Mouse (Mus musculus): ENCODE results near the gene Mcm3ap. TPM values are rescaled to one million over a fixed set of nuclear protein-coding genes. Genes with fewer than 3 reads are reported as not detected.
A peak's percentile ranks its signal among the peaks of the same experiment; 100 is the strongest.

Mcm3ap gene
- polyA plus RNA-seq, 1 experiment from 2014 or later, result 67.5 TPM

GRCm38 (mm10) chr10:76461255-76461654, 7.5 kb upstream of the Mcm3ap start:
- Histone ChIP-seq H3K9me3 (no peaks in the 10 kb centered on the region), H3K4me1 (no peaks in the 10 kb centered on the region), H3K4me3 (no peak overlapping the region), H3K9ac (replicated peaks) (no peak overlapping the region), H3K4me2 (replicated peaks) (no peak overlapping the region), H3K27ac (replicated peaks) (no peak overlapping the region), H3K36me3 (0 out of 2 replicates have a peak, but pooled peaks cover 2% of the 10 kb centered on the region), H3K27me3 (no peaks in the 10 kb centered on the region)
- WGBS, result 77% methylated on average over 1 of the region's 1 CpGs
- no peak for ATAC-seq (replicated peaks)

GRCm38 (mm10) chr10:76462312-76462711, 6.4 kb upstream of the Mcm3ap start:
- H3K4me3 ChIP-seq, result no peak overlapping the region
- 90% methylated on average over 7 of the region's 7 CpGs for WGBS
- H3K4me1 ChIP-seq, result no peaks in the 10 kb centered on the region
- 0 out of 2 replicates have a peak, but pooled peaks cover 2% of the 10 kb centered on the region for H3K36me3 ChIP-seq
- H3K4me2 ChIP-seq (replicated peaks), result no peak overlapping the region
- H3K9ac ChIP-seq (replicated peaks), result no peak overlapping the region
- H3K27me3 ChIP-seq, result no peaks in the 10 kb centered on the region
- H3K27ac ChIP-seq (replicated peaks), result no peak overlapping the region
- ATAC-seq (replicated peaks), result no peak
- no peaks in the 10 kb centered on the region for H3K9me3 ChIP-seq

GRCm38 (mm10) chr10:76462721-76463120, 6.0 kb upstream of the Mcm3ap start:
- ATAC-seq (replicated peaks), result no peak
- Histone ChIP-seq H3K27me3 (no peaks in the 10 kb centered on the region), H3K4me1 (peaks cover 3% of the 10 kb centered on the region; the same call in 1 of the 2 replicates), H3K4me2 (replicated peaks) (no peak overlapping the region), H3K36me3 (0 out of 2 replicates have a peak, but pooled peaks cover 2% of the 10 kb centered on the region), H3K27ac (replicated peaks) (no peak overlapping the region), H3K9ac (replicated peaks) (no peak overlapping the region), H3K9me3 (no peaks in the 10 kb centered on the region), H3K4me3 (no peak overlapping the region)
- 85% methylated on average over 6 of the region's 6 CpGs for WGBS

GRCm38 (mm10) chr10:76473759-76474158, 5.0 kb downstream of the Mcm3ap start:
- ATAC-seq (replicated peaks), result no peak
- Histone ChIP-seq H3K4me3 (no peak overlapping the region), H3K27ac (replicated peaks) (no peak overlapping the region), H3K9ac (replicated peaks) (0 out of 2 replicates have a peak overlapping the region, but pooled peaks have one; percentile 12), H3K4me1 (peaks cover 27% of the 10 kb centered on the region), H3K9me3 (no peaks in the 10 kb centered on the region), H3K27me3 (no peaks in the 10 kb centered on the region), H3K36me3 (peaks cover 62% of the 10 kb centered on the region), H3K4me2 (replicated peaks) (no peak overlapping the region)
- 88% methylated on average over 5 of the region's 5 CpGs for WGBS

- H3K36me3 ChIP-seq, result peaks cover 94% of the 10 kb centered on the region
- H3K9ac ChIP-seq (replicated peaks), result no peak overlapping the region
- no peak for ATAC-seq (replicated peaks)
- no peak overlapping the region for H3K4me3 ChIP-seq
- H3K27ac ChIP-seq (replicated peaks), result no peak overlapping the region
- no peak overlapping the region for H3K4me2 ChIP-seq (replicated peaks)
- H3K27me3 ChIP-seq, result no peaks in the 10 kb centered on the region
- H3K4me1 ChIP-seq, result no peaks in the 10 kb centered on the region
- H3K9me3 ChIP-seq, result no peaks in the 10 kb centered on the region
- WGBS, result 92% methylated on average over 13 of the region's 13 CpGs
Observed at GRCm38 (mm10) chr10:76480851-76481250, 12.1 kb downstream of the Mcm3ap start.

- Histone ChIP-seq H3K36me3 (peaks cover 95% of the 10 kb centered on the region), H3K4me2 (replicated peaks) (no peak overlapping the region), H3K9me3 (no peaks in the 10 kb centered on the region), H3K4me3 (no peak overlapping the region), H3K27me3 (no peaks in the 10 kb centered on the region), H3K4me1 (no peaks in the 10 kb centered on the region), H3K9ac (replicated peaks) (no peak overlapping the region), H3K27ac (replicated peaks) (no peak overlapping the region)
- WGBS, result 97% methylated on average over 6 of the region's 6 CpGs
- no peak for ATAC-seq (replicated peaks)
Observed at GRCm38 (mm10) chr10:76481480-76481879, 12.8 kb downstream of the Mcm3ap start.

GRCm38 (mm10) chr10:76486302-76486701, 17.6 kb downstream of the Mcm3ap start:
- Histone ChIP-seq H3K27me3 (no peaks in the 10 kb centered on the region), H3K9ac (replicated peaks) (no peak overlapping the region), H3K4me3 (no peak overlapping the region), H3K4me2 (replicated peaks) (no peak overlapping the region), H3K4me1 (no peaks in the 10 kb centered on the region), H3K9me3 (no peaks in the 10 kb centered on the region), H3K27ac (replicated peaks) (no peak overlapping the region), H3K36me3 (peaks cover 95% of the 10 kb centered on the region)
- ATAC-seq (replicated peaks), result no peak
- 99% methylated on average over 2 of the region's 2 CpGs for WGBS

GRCm38 (mm10) chr10:76488265-76488664, 19.5 kb downstream of the Mcm3ap start:
- peaks cover 92% of the 10 kb centered on the region for H3K36me3 ChIP-seq
- no peak overlapping the region for H3K9ac ChIP-seq (replicated peaks)
- no peak overlapping the region for H3K4me3 ChIP-seq
- no peaks in the 10 kb centered on the region for H3K9me3 ChIP-seq
- 94% methylated on average over 8 of the region's 8 CpGs for WGBS
- H3K4me1 ChIP-seq, result no peaks in the 10 kb centered on the region
- no peak overlapping the region for H3K27ac ChIP-seq (replicated peaks)
- no peak overlapping the region for H3K4me2 ChIP-seq (replicated peaks)
- ATAC-seq (replicated peaks), result no peak
- H3K27me3 ChIP-seq, result no peaks in the 10 kb centered on the region

GRCm38 (mm10) chr10:76489205-76489604, 20.5 kb downstream of the Mcm3ap start:
- no peak for ATAC-seq (replicated peaks)
- peaks cover 92% of the 10 kb centered on the region for H3K36me3 ChIP-seq
- H3K4me1 ChIP-seq, result no peaks in the 10 kb centered on the region
- no peak overlapping the region for H3K9ac ChIP-seq (replicated peaks)
- H3K27ac ChIP-seq (replicated peaks), result no peak overlapping the region
- H3K4me2 ChIP-seq (replicated peaks), result no peak overlapping the region
- no peaks in the 10 kb centered on the region for H3K9me3 ChIP-seq
- H3K4me3 ChIP-seq, result no peak overlapping the region
- H3K27me3 ChIP-seq, result no peaks in the 10 kb centered on the region
- 93% methylated on average over 15 of the region's 15 CpGs for WGBS

- no peak overlapping the region for H3K9ac ChIP-seq (replicated peaks)
- no peak for ATAC-seq (replicated peaks)
- no peak overlapping the region for H3K27ac ChIP-seq (replicated peaks)
- H3K4me3 ChIP-seq, result no peak overlapping the region
- no peaks in the 10 kb centered on the region for H3K27me3 ChIP-seq
- no peaks in the 10 kb centered on the region for H3K9me3 ChIP-seq
- H3K4me2 ChIP-seq (replicated peaks), result no peak overlapping the region
- no peaks in the 10 kb centered on the region for H3K4me1 ChIP-seq
- H3K36me3 ChIP-seq, result peaks cover 87% of the 10 kb centered on the region
- WGBS, result 97% methylated on average over 1 of the region's 1 CpGs
Observed at GRCm38 (mm10) chr10:76493527-76493926, 24.8 kb downstream of the Mcm3ap start.

GRCm38 (mm10) chr10:76495501-76495900, 26.8 kb downstream of the Mcm3ap start:
- Histone ChIP-seq H3K27me3 (no peaks in the 10 kb centered on the region), H3K27ac (replicated peaks) (no peak overlapping the region), H3K4me3 (no peak overlapping the region), H3K4me1 (no peaks in the 10 kb centered on the region), H3K9ac (replicated peaks) (no peak overlapping the region), H3K4me2 (replicated peaks) (no peak overlapping the region), H3K36me3 (peaks cover 87% of the 10 kb centered on the region), H3K9me3 (no peaks in the 10 kb centered on the region)
- ATAC-seq (replicated peaks), result no peak
- WGBS, result 90% methylated on average over 6 of the region's 6 CpGs

GRCm38 (mm10) chr10:76496366-76496765, 27.6 kb downstream of the Mcm3ap start:
- ATAC-seq (replicated peaks), result no peak

GRCm38 (mm10) chr10:76497522-76497921, 28.8 kb downstream of the Mcm3ap start:
- Histone ChIP-seq H3K9ac (replicated peaks) (no peak overlapping the region), H3K27me3 (no peaks in the 10 kb centered on the region), H3K27ac (replicated peaks) (no peak overlapping the region), H3K4me3 (no peak overlapping the region), H3K9me3 (no peaks in the 10 kb centered on the region), H3K4me1 (no peaks in the 10 kb centered on the region), H3K36me3 (peaks cover 89% of the 10 kb centered on the region), H3K4me2 (replicated peaks) (no peak overlapping the region)
- 93% methylated on average over 4 of the region's 4 CpGs for WGBS
- ATAC-seq (replicated peaks), result no peak

More at GRCm38 (mm10) chr10:76496366-76496765, 27.6 kb downstream of the Mcm3ap start:
- Histone ChIP-seq H3K4me1 (no peaks in the 10 kb centered on the region), H3K4me3 (no peak overlapping the region), H3K27me3 (no peaks in the 10 kb centered on the region), H3K9me3 (no peaks in the 10 kb centered on the region), H3K4me2 (replicated peaks) (no peak overlapping the region), H3K27ac (replicated peaks) (no peak overlapping the region), H3K36me3 (peaks cover 86% of the 10 kb centered on the region), H3K9ac (replicated peaks) (no peak overlapping the region)
- WGBS, result 96% methylated on average over 7 of the region's 7 CpGs

Data from forebrain, embryonic 15.5 days (tissue).